Mouse (Mus musculus) embryonic fibroblast, embryonic 13.5 days (primary cell): ENCODE data around the gene Slc29a1. TPM values are rescaled to one million over a fixed set of nuclear protein-coding genes. Genes with fewer than 3 reads are reported as not detected.

Experiments used
- H3K27ac ChIP-seq: 2 replicates; pipeline ENCODE4 v1.5.1; 2012; ENCODE audit warnings: low read length, control low read depth, inconsistent platforms; ENCODE audit not compliant: insufficient read depth
- H3K4me1 ChIP-seq: 2 replicates; pipeline ENCODE4 v1.6.1; 2011; ENCODE audit warnings: low read length; ENCODE audit not compliant: control insufficient read depth, insufficient read depth
- H3K4me3 ChIP-seq: 2 replicates; pipeline ENCODE4 v1.5.1; 2011; ENCODE audit warnings: mild to moderate bottlenecking, control low read depth, low read length; ENCODE audit not compliant: insufficient read depth
- CTCF ChIP-seq: IDR thresholded peaks from 2 replicates; pipeline ENCODE4 v1.5.1; 2011; ENCODE audit warnings: mild to moderate bottlenecking, control low read depth, low read length, moderate library complexity, borderline replicate concordance; ENCODE audit not compliant: insufficient read depth
- POLR2A ChIP-seq: IDR thresholded peaks from 2 replicates; pipeline ENCODE4 v1.6.1; 2011; ENCODE audit warnings: low read depth, mild to moderate bottlenecking, control low read depth, low read length, moderate library complexity
- polyA plus RNA-seq: library from polyadenylated mRNA; stranded (reverse); fragments of >200 nt; gene quantifications from 2 replicates; pipeline ENCODE4 v1.2.4, GENCODE M21; 2011; ENCODE audit warnings: low read depth; ENCODE audit not compliant: missing spikeins, insufficient read length

Gene Slc29a1
- polyA plus RNA-seq, 1 experiment: 90.3 TPM

DNA sequence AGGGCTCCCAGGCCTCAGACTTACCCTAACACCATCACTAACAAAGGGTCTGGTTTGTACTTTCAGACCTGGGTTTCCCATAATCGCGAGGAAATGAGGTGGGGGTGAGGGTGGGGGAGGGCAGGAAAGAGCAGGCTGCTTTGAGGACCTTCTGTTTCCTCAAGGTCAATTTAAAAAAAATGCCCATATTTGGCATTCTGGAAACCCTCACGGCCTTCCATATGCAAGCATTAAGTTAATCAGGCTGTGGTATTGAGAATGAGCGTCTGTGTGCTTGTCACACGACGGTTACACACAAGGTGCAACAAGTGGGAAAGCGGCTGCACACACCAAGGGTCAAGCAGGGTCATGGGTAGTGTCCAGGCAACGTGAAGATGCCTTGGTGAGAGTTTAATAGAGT lies 12.6 kb upstream of the Slc29a1 start:
- Histone ChIP-seq H3K27ac (no peak overlapping the region), H3K4me1 (no peaks in the 10 kb centered on the region), H3K4me3 (no peak overlapping the region)
- no peak for TF ChIP-seq CTCF
- TF ChIP-seq POLR2A: no peak

DNA sequence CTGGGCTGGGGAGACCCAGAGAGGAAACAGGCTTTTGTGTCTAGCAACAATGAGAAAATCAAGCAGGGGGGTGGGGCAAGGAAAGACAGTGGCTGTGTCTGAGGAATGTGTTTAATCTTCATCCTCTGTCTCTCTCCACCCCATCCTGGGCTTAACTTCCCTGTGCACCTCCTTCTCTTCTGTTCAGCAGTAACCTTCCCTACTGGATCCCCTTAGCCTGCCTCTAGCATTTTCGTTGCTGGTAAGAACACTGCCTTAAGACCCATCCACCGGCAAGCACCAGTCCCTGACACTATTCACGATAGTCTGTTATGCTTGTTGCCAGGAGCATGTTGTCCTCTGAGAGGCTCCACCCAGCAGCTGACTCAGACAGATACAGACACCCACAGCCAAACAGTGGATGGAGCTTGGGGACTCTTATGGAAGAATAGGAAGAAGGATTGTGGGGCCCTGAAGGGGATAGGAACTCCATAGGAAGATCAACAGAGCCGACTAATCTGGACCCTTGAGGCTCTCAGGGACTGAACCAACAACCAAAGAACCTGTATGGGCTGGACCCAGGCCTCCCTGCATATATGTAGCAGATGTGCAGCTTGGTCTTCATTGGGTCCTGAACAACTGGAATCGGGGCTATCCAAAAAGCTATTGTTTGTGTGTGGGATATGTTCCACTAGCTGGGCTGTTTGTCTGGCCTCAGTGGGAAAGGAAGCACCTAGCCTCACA lies 10.9 kb upstream of the Slc29a1 start:
- no peak for TF ChIP-seq POLR2A
- no peak for TF ChIP-seq CTCF
- Histone ChIP-seq H3K4me3 (no peak overlapping the region), H3K4me1 (no peaks in the 10 kb centered on the region), H3K27ac (no peak overlapping the region)

DNA sequence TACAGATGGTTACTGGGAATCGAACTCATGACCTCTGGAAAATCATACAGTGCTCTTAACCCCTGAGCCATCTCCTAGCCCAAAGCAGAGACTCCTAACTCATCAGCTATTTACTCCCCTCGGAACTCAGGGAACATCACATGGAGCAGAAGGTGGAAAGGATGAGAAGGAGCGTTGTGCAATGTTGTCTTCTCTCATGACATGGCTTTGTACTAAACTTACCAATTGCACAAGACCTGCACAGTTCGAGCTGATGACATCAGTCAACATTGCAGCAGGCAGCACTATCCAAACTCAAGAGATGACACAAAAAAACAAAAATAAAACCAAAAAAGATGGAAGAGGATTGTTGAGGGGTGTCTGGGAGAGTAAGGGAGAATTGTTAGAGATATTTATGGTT lies 9.0 kb upstream of the Slc29a1 start:
- H3K4me1 ChIP-seq: no peaks in the 10 kb centered on the region
- no peak overlapping the region for H3K4me3 ChIP-seq
- TF ChIP-seq POLR2A (no peak), CTCF (no peak)
- H3K27ac ChIP-seq: no peak overlapping the region

GRCm38 (mm10) chr17:45606992-45607879 lies 7.8 kb upstream of the Slc29a1 start:
- H3K27ac ChIP-seq: no peak overlapping the region
- H3K4me1 ChIP-seq: no peaks in the 10 kb centered on the region
- TF ChIP-seq CTCF: no peak
- TF ChIP-seq POLR2A: no peak
- no peak overlapping the region for H3K4me3 ChIP-seq

DNA sequence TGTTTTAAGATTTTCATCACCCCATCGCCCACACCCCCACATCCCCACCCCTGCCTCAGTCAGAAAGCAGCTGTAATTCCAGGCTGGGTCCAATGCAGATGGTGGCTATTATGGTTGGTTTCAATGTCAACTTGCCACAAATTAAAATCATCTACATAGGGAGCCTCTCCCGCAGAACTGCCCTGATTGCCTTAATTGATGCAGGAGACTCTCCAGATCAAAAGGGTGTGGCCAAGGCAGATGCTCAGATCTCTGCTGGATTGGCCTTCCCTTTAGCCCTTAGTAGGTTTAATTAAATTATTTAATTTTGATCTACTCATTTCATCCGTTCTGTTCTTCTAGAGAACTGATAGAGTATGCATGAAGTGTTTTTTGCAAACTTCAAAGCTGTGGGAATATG lies 3.6 kb upstream of the Slc29a1 start:
- Histone ChIP-seq H3K4me1 (no peaks in the 10 kb centered on the region), H3K4me3 (no peak overlapping the region), H3K27ac (no peak overlapping the region)
- TF ChIP-seq POLR2A (no peak), CTCF (no peak)

GRCm38 (mm10) chr17:45601877-45602304 lies 2.5 kb upstream of the Slc29a1 start, which contains the start of gene Mymx:
Mymx (minus strand) TSS chr17:45602102.
- H3K4me3 ChIP-seq: no peak within 1 kb of the TSS
- H3K4me1 ChIP-seq: peaks cover under 1% of the 10 kb centered on the region; the same call in 1 of the 2 replicates
- TF ChIP-seq POLR2A (no peak), CTCF (no peak)
- H3K27ac ChIP-seq: no peak within 1 kb of the TSS

GRCm38 (mm10) chr17:45601325-45601724 lies 1.9 kb upstream of the Slc29a1 start:
- peaks cover 2% of the 10 kb centered on the region; the same call in 1 of the 2 replicates for H3K4me1 ChIP-seq
- TF ChIP-seq POLR2A (no peak), CTCF (no peak)
- H3K27ac ChIP-seq: no peak overlapping the region
- H3K4me3 ChIP-seq: no peak overlapping the region

- TF ChIP-seq CTCF: no peak
- TF ChIP-seq POLR2A: no peak
- Histone ChIP-seq H3K4me3 (no peak overlapping the region), H3K4me1 (peaks cover 4% of the 10 kb centered on the region; the same call in 1 of the 2 replicates), H3K27ac (no peak overlapping the region)
These were observed 861 bp upstream of the Slc29a1 start for GRCm38 (mm10) chr17:45600267-45600666.

DNA sequence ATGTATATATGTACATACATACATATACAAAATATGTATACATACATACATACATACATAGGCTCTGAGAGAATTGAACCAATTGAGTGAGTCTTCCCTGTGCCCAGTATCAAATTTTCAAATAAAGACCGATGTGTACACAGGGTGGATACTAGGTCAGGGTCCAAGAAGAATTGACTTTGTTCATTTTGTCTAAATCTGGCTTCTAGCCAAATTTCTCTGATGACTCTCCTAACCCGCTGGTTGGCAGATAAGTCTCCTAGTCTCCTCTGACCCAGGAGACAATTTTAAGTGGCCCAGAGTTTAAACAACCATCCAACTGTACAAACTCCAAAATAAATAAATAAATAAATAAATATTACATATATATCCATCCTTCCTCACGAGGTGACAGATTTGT lies 515 bp downstream of the Slc29a1 start:
- no peak overlapping the region for H3K27ac ChIP-seq
- no peak overlapping the region for H3K4me3 ChIP-seq
- peaks cover 4% of the 10 kb centered on the region; the same call in 1 of the 2 replicates for H3K4me1 ChIP-seq
- no peak for TF ChIP-seq POLR2A
- no peak for TF ChIP-seq CTCF

- Histone ChIP-seq H3K27ac (no peak overlapping the region), H3K4me3 (no peak overlapping the region), H3K4me1 (peaks cover 4% of the 10 kb centered on the region; the same call in 1 of the 2 replicates)
- no peak for TF ChIP-seq CTCF
These were observed 1.0 kb downstream of the Slc29a1 start for GRCm38 (mm10) chr17:45598376-45598775.
